9 mouse cellular contexts compared by ENCODE assay signal in the genomic region with DNA sequence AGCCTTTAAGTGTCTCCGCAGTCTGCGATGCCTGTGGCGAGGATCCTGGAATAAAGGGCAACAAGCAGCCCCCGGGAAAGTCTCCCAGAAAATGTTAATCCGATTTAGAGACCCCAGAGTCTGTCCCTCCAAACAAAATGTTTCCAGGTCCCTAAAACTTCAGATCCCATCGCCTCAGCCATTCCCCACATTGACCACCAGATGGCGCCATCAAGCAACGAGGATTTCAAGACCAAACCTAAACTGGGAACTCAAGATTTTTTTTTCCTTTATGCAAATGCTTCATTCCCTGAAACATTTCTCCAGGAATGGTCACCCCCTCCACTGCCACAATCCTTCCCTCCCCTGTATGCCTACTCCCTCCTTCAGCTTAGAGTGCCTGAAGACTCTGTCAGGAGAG. TPM values are rescaled to one million over a fixed set of nuclear protein-coding genes. Genes with fewer than 3 reads are reported as not detected.
DNase-seq lines count a peak whose midpoint lies in the region; ATAC-seq lines count a peak whose summit lies in the region.
"Had no signal": no experiment of that assay in that cellular context is flagged by ENCODE, and none has a peak within 500 bp of the region (broad histone marks: within the 10 kb centered on the region; RNA-seq: fewer than 3 reads in every experiment).

TSS of gene C1rb (plus strand) at position 269 of the 400 bp plus-strand sequence.

- no peak within 1 kb of the TSS for H3K9ac ChIP-seq in limb, embryonic 13.5 days
- H3K9ac ChIP-seq in neural tube, embryonic 13.5 days = no peak within 1 kb of the TSS
- H3K9ac ChIP-seq: lung, embryonic 15.5 days had no signal

- H3K4me1 ChIP-seq in limb, embryonic 13.5 days = no peaks in the 10 kb centered on the region
- no peaks in the 10 kb centered on the region for H3K4me1 ChIP-seq in neural tube, embryonic 13.5 days (replicated peaks)
- H3K4me1 ChIP-seq: lung, embryonic 15.5 days had no signal

- peak within 1 kb of the TSS; percentile 16 for H3K4me3 ChIP-seq in limb, embryonic 13.5 days
- H3K4me3 ChIP-seq in neural tube, embryonic 13.5 days = no peak within 1 kb of the TSS
- H3K4me3 ChIP-seq: lung, embryonic 15.5 days had no signal

- no peaks in the 10 kb centered on the region for H3K36me3 ChIP-seq in limb, embryonic 13.5 days
- H3K36me3 ChIP-seq in neural tube, embryonic 13.5 days = no peaks in the 10 kb centered on the region
- H3K36me3 ChIP-seq: lung, embryonic 15.5 days had no signal

- peak within 1 kb of the TSS; percentile 25; the same call in 1 of the 2 replicates for H3K4me2 ChIP-seq in limb, embryonic 13.5 days (replicated peaks)
- no peak within 1 kb of the TSS for H3K4me2 ChIP-seq in neural tube, embryonic 13.5 days
- H3K4me2 ChIP-seq: lung, embryonic 15.5 days had no signal

- H3K27ac ChIP-seq in limb, embryonic 13.5 days = no peak within 1 kb of the TSS
- H3K27ac ChIP-seq in neural tube, embryonic 13.5 days (replicated peaks) = no peak within 1 kb of the TSS
- H3K27ac ChIP-seq: lung, embryonic 15.5 days had no signal

- ATAC-seq in limb, embryonic 13.5 days (ENCODE audit: low FRiP score, low read depth) = no peak; the same call in 1 of the 2 replicates
- 0 out of 2 replicates have a peak, but pooled peaks have one; percentile 40 for ATAC-seq in neural tube, embryonic 13.5 days (ENCODE audit: low read depth)

- no peaks in the 10 kb centered on the region for H3K9me3 ChIP-seq in limb, embryonic 13.5 days
- H3K9me3 ChIP-seq in neural tube, embryonic 13.5 days = no peaks in the 10 kb centered on the region
- H3K9me3 ChIP-seq: lung, embryonic 15.5 days had no signal

- H3K27me3 ChIP-seq in limb, embryonic 13.5 days = no peaks in the 10 kb centered on the region
- H3K27me3 ChIP-seq in neural tube, embryonic 13.5 days = no peaks in the 10 kb centered on the region
- H3K27me3 ChIP-seq: lung, embryonic 15.5 days had no signal

- WGBS in limb, embryonic 13.5 days = 3% methylated on average over 8 of the region's 8 CpGs
- 4% methylated on average over 8 of the region's 8 CpGs for WGBS in neural tube, embryonic 13.5 days

- DNase-seq in A20 (ENCODE audit: low read depth, low spot score) = peak; percentile 54
- peak; percentile 45 for DNase-seq in T-cell, adult 2 months (ENCODE audit: low spot score)
- peak; percentile 42 to 67 for DNase-seq in cerebellum, postnatal 4 days (ENCODE audit: low spot score in 2 of 2)
- peak; percentile 38 to 53 for DNase-seq in gastrocnemius, postnatal 4 days (ENCODE audit: low spot score in 2 of 2)
- DNase-seq in kidney, adult 9 months = peak; percentile 68
- peak; percentile 4 to 49 for DNase-seq in thymus, postnatal 10 days (ENCODE audit: low spot score in 2 of 2)

RNA-seq across cellular contexts. Expression of gene C1rb, which starts in this region (rescaled TPM):
- total RNA-seq in gastrocnemius, postnatal 4 days (2021) = 1 to 10 TPM; 1.3 to 1.7 TPM
- not detected in 2 replicates for polyA plus RNA-seq in limb, embryonic 13.5 days (2015; fragmentation: Nextera tagmentation; extraction: Ambion mirVana)
- polyA plus RNA-seq in neural tube, embryonic 13.5 days (2015; fragmentation: Nextera tagmentation; extraction: Ambion mirVana) = not detected in 2 replicates
- polyA plus RNA-seq: lung, embryonic 15.5 days had no signal

Comparison
In these comparisons a context has a peak if more than half of its experiments do, and no peak if none do; other contexts are left out.
1. Peak in ATAC-seq in neural tube, embryonic 13.5 days; RNA of the gene not detected or under 1 TPM.